ENCODE assay signal across 8 mouse cellular contexts in genomic region chr4:132463430-132464254, GRCm38 (mm10). TPM values are rescaled to one million over a fixed set of nuclear protein-coding genes. Genes with fewer than 3 reads are reported as not detected.
A peak's percentile ranks its signal among the peaks of the same experiment; 100 is the strongest.
DNase-seq lines count a peak whose midpoint lies in the region; ATAC-seq lines count a peak whose summit lies in the region.

TSS of gene Med18 (minus strand) at chr4:132463921.

- H3K27ac ChIP-seq in forebrain, embryonic 11.5 days (ENCODE audit: low read depth, low read length): 0 out of 2 replicates have a peak within 1 kb of the TSS, but pooled peaks have one; percentile 14
- peak within 1 kb of the TSS; percentile 53 for H3K27ac ChIP-seq in heart, embryonic 16.5 days (ENCODE audit: low read length)
- H3K27ac ChIP-seq in liver, embryonic 15.5 days (replicated peaks): peak within 1 kb of the TSS; percentile 79
- no peak within 1 kb of the TSS for H3K27ac ChIP-seq in neural tube, embryonic 12.5 days

- under 1% methylated on average over 44 of the region's 44 CpGs for WGBS in forebrain, embryonic 11.5 days
- under 1% methylated on average over 44 of the region's 44 CpGs for WGBS in heart, embryonic 16.5 days
- under 1% methylated on average over 44 of the region's 44 CpGs for WGBS in liver, embryonic 15.5 days (ENCODE audit: insufficient replicate concordance)
- under 1% methylated on average over 44 of the region's 44 CpGs for WGBS in neural tube, embryonic 12.5 days

- peak within 1 kb of the TSS; percentile 80 for H3K9ac ChIP-seq in forebrain, embryonic 11.5 days (ENCODE audit: low read length)
- peak within 1 kb of the TSS; percentile 76 for H3K9ac ChIP-seq in heart, embryonic 16.5 days (ENCODE audit: low read length)
- peak within 1 kb of the TSS; percentile 70 for H3K9ac ChIP-seq in liver, embryonic 15.5 days
- peak within 1 kb of the TSS; percentile 77 for H3K9ac ChIP-seq in neural tube, embryonic 12.5 days

- H3K4me1 ChIP-seq in forebrain, embryonic 11.5 days (replicated peaks; ENCODE audit: control insufficient read depth, insufficient read depth, low read length): 0 out of 2 replicates have a peak, but pooled peaks cover 2% of the 10 kb centered on the region
- H3K4me1 ChIP-seq in heart, embryonic 16.5 days (ENCODE audit: control insufficient read depth, insufficient read depth, low read length): peaks cover 6% of the 10 kb centered on the region
- peaks cover 30% of the 10 kb centered on the region for H3K4me1 ChIP-seq in liver, embryonic 15.5 days (replicated peaks)
- H3K4me1 ChIP-seq in neural tube, embryonic 12.5 days: peaks cover 13% of the 10 kb centered on the region

- peak within 1 kb of the TSS; percentile 91 for H3K4me3 ChIP-seq in forebrain, embryonic 11.5 days (ENCODE audit: low read depth, low read length)
- peak within 1 kb of the TSS; percentile 75 for H3K4me3 ChIP-seq in heart, embryonic 16.5 days (ENCODE audit: low read length)
- H3K4me3 ChIP-seq in liver, embryonic 15.5 days (replicated peaks): peak within 1 kb of the TSS; percentile 78
- peak within 1 kb of the TSS; percentile 84 for H3K4me3 ChIP-seq in neural tube, embryonic 12.5 days

- DNase-seq in CD8-positive naive resting alpha-beta T cell, adult 2 months (ENCODE audit: low read depth in 2 of 2, low spot score in 2 of 2): peak; percentile 88 to 90
- peak; percentile 87 for DNase-seq in c-Kit-positive CD71-negative TER-119-negative erythroid progenitor cells, embryonic 14.5 days (ENCODE audit: low read depth)
- DNase-seq in forebrain, embryonic 11.5 days (ENCODE audit: low spot score): peak; percentile 96
- DNase-seq in kidney, postnatal 36 days: peak; percentile 95 to 96
- peak; percentile 94 for DNase-seq in telencephalon, adult 2 months (ENCODE audit: low read depth, low spot score)

- H3K36me3 ChIP-seq in forebrain, embryonic 11.5 days (ENCODE audit: control insufficient read depth, insufficient read depth, low read length): peaks cover 4% of the 10 kb centered on the region
- H3K36me3 ChIP-seq in heart, embryonic 16.5 days (ENCODE audit: control insufficient read depth, insufficient read depth): peaks cover 18% of the 10 kb centered on the region
- H3K36me3 ChIP-seq in liver, embryonic 15.5 days (replicated peaks): peaks cover 35% of the 10 kb centered on the region
- peaks cover 22% of the 10 kb centered on the region for H3K36me3 ChIP-seq in neural tube, embryonic 12.5 days

- peak within 1 kb of the TSS; percentile 83 for H3K4me2 ChIP-seq in forebrain, embryonic 11.5 days (ENCODE audit: low read depth, low read length, severe bottlenecking)
- peak within 1 kb of the TSS; percentile 72 for H3K4me2 ChIP-seq in heart, embryonic 16.5 days (ENCODE audit: low read depth, low read length)
- H3K4me2 ChIP-seq in liver, embryonic 15.5 days: peak within 1 kb of the TSS; percentile 84
- H3K4me2 ChIP-seq in neural tube, embryonic 12.5 days (replicated peaks): peak within 1 kb of the TSS; percentile 87

- no peaks in the 10 kb centered on the region for H3K27me3 ChIP-seq in forebrain, embryonic 11.5 days (ENCODE audit: control insufficient read depth, insufficient read depth, low read length)
- no peaks in the 10 kb centered on the region for H3K27me3 ChIP-seq in heart, embryonic 16.5 days (ENCODE audit: control insufficient read depth, insufficient read depth, low read length)
- H3K27me3 ChIP-seq in liver, embryonic 15.5 days: no peaks in the 10 kb centered on the region
- no peaks in the 10 kb centered on the region for H3K27me3 ChIP-seq in neural tube, embryonic 12.5 days (replicated peaks)

- peak; percentile 93 for ATAC-seq in forebrain, embryonic 11.5 days (replicated peaks; ENCODE audit: low FRiP score)
- peak; percentile 86 for ATAC-seq in heart, embryonic 16.5 days (replicated peaks; ENCODE audit: extremely low read depth, insufficient read depth, low FRiP score)
- ATAC-seq in liver, embryonic 15.5 days (ENCODE audit: insufficient read depth): peak; percentile 86
- ATAC-seq in neural tube, embryonic 12.5 days (ENCODE audit: low FRiP score, low read depth): peak; percentile 93

- H3K9me3 ChIP-seq in forebrain, embryonic 11.5 days (ENCODE audit: control insufficient read depth, low read length): no peaks in the 10 kb centered on the region
- H3K9me3 ChIP-seq in heart, embryonic 16.5 days (replicated peaks; ENCODE audit: control insufficient read depth, low read length): no peaks in the 10 kb centered on the region
- H3K9me3 ChIP-seq in liver, embryonic 15.5 days (replicated peaks): no peaks in the 10 kb centered on the region
- H3K9me3 ChIP-seq in neural tube, embryonic 12.5 days: no peaks in the 10 kb centered on the region

RNA-seq across cellular contexts. Expression of gene Med18, which starts in this region (rescaled TPM):
- polyA plus RNA-seq in forebrain, embryonic 11.5 days (2014; fragmentation: Nextera tagmentation; extraction: Ambion mirVana): 27.2 and 31.8 TPM in 2 replicates
- 14.5 and 15.9 TPM in 2 replicates for polyA plus RNA-seq in heart, embryonic 16.5 days (2015; fragmentation: Nextera tagmentation; extraction: Ambion mirVana)
- polyA plus RNA-seq in liver, embryonic 15.5 days (2015; fragmentation: Nextera tagmentation; extraction: Ambion mirVana): 10.7 and 11.2 TPM in 2 replicates
- polyA plus RNA-seq in neural tube, embryonic 12.5 days (2016; fragmentation: Nextera tagmentation; extraction: Ambion mirVana): 18.8 and 24.2 TPM in 2 replicates
